Mouse (Mus musculus): Measurements from ENCODE around the gene Slc25a43. TPM values are rescaled to one million over a fixed set of nuclear protein-coding genes. Genes with fewer than 3 reads are reported as not detected.

The Slc25a43 gene
- polyA plus RNA-seq, 1 experiment, result 5.2 TPM

DNA sequence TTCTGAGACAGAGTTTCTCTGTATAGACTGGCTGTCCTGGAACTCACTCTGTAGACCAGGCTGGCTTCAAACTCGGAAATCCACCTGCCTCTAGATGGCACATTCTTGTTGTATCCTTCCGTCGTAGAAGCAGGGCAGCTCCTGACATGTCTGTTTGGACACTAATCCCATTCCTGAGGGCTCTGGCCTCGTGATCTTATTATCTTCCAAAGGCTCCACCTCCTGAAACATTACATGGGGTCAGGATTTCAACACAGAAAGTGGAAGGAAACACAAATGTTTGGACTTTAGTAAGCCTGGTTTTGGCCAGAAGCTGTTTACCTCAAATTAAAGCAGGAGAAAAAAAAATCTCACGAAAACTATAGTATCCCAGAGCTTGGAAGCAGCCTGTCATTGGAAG, 23.9 kb downstream of the Slc25a43 start:
- Histone ChIP-seq H3K27me3 (ENCODE audit: control insufficient read depth, insufficient read depth, low read length, poor library complexity, severe bottlenecking) (no peaks in the 10 kb centered on the region), H3K9me3 (replicated peaks; ENCODE audit: control insufficient read depth, insufficient read depth, low read length, poor library complexity, severe bottlenecking) (no peaks in the 10 kb centered on the region), H3K4me1 (ENCODE audit: control insufficient read depth, insufficient read depth, low read length) (peaks cover 2% of the 10 kb centered on the region), H3K36me3 (ENCODE audit: control insufficient read depth, insufficient read depth, low read length, poor library complexity, severe bottlenecking) (no peaks in the 10 kb centered on the region), H3K27ac (ENCODE audit: insufficient read depth, low read length) (peak overlapping the region; percentile 6; the same call in 1 of the 2 replicates), H3K9ac (ENCODE audit: low read depth, poor library complexity, severe bottlenecking) (no peak overlapping the region), H3K4me3 (ENCODE audit: low read depth, low read length) (no peak overlapping the region)
- TF ChIP-seq CTCF (IDR thresholded peaks at IDR 0.05; ENCODE audit: low read depth, low read length), result no peak
- TF ChIP-seq EP300 (IDR thresholded peaks at IDR 0.05; ENCODE audit: insufficient read depth, low read depth, low read length), result no peak
- TF ChIP-seq POLR2A (IDR thresholded peaks at IDR 0.05; ENCODE audit: insufficient read depth, low read length), result no peak

DNA sequence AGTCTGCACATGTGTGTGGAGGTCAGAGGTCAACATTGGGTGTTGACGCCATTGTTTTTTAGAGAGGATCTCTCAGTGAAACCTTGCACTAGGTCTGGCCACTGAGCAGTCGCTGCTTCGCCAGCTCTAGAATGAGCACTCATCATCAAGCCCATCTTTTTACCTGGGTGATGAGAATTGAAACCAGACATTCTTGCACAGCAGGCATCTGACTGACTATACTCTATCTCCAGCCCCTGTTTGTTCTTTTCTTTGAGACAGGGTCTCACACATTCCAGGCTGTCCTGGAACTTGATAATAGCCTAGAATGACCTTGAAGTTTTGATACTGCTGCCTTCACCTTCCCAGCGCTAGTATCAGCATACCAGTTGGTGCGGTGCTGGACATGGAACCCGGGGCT, 29.1 kb downstream of the Slc25a43 start:
- 0 out of 2 replicates have a peak overlapping the region, but pooled peaks have one; percentile 37 for H3K27ac ChIP-seq (ENCODE audit: insufficient read depth, low read length)
- no peaks in the 10 kb centered on the region; the same call in 1 of the 2 replicates for H3K27me3 ChIP-seq (ENCODE audit: control insufficient read depth, insufficient read depth, low read length, poor library complexity, severe bottlenecking)
- no peaks in the 10 kb centered on the region for H3K36me3 ChIP-seq (ENCODE audit: control insufficient read depth, insufficient read depth, low read length, poor library complexity, severe bottlenecking)
- no peaks in the 10 kb centered on the region for H3K9me3 ChIP-seq (replicated peaks; ENCODE audit: control insufficient read depth, insufficient read depth, low read length, poor library complexity, severe bottlenecking)
- TF ChIP-seq POLR2A (IDR thresholded peaks at IDR 0.05; ENCODE audit: insufficient read depth, low read length) (no peak), EP300 (IDR thresholded peaks at IDR 0.05; ENCODE audit: insufficient read depth, low read depth, low read length) (no peak)
- H3K4me3 ChIP-seq (ENCODE audit: low read depth, low read length), result no peak overlapping the region
- no peaks in the 10 kb centered on the region for H3K4me1 ChIP-seq (ENCODE audit: control insufficient read depth, insufficient read depth, low read length)
- H3K9ac ChIP-seq (ENCODE audit: low read depth, poor library complexity, severe bottlenecking), result no peak overlapping the region

DNA sequence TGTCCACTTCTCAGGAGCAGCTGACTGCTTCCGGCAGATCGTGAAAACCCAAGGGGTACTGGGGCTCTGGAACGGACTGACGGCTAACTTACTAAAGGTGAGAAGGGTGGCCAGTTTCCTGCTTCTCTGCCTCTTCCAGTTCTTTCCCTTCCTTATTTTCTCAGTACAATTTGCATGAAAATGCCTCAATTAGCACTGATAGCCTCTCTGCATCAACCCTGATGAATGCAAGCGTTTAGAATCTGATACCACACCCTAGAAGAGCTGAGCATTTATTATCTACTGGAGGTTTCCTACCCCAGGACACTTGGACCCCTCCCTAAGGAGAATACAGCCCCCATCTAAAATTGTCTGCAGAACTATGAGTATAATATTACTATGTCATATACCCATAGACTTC, 32.1 kb downstream of the Slc25a43 start:
- Histone ChIP-seq H3K4me1 (ENCODE audit: control insufficient read depth, insufficient read depth, low read length) (no peaks in the 10 kb centered on the region), H3K27me3 (ENCODE audit: control insufficient read depth, insufficient read depth, low read length, poor library complexity, severe bottlenecking) (no peaks in the 10 kb centered on the region; the same call in 1 of the 2 replicates), H3K9me3 (replicated peaks; ENCODE audit: control insufficient read depth, insufficient read depth, low read length, poor library complexity, severe bottlenecking) (no peaks in the 10 kb centered on the region), H3K36me3 (ENCODE audit: control insufficient read depth, insufficient read depth, low read length, poor library complexity, severe bottlenecking) (no peaks in the 10 kb centered on the region), H3K9ac (ENCODE audit: low read depth, poor library complexity, severe bottlenecking) (no peak overlapping the region), H3K4me3 (ENCODE audit: low read depth, low read length) (no peak overlapping the region), H3K27ac (ENCODE audit: insufficient read depth, low read length) (peak overlapping the region; percentile 16; the same call in 1 of the 2 replicates)
- no peak for TF ChIP-seq EP300 (IDR thresholded peaks at IDR 0.05; ENCODE audit: insufficient read depth, low read depth, low read length)
- TF ChIP-seq POLR2A (IDR thresholded peaks at IDR 0.05; ENCODE audit: insufficient read depth, low read length), result no peak
- TF ChIP-seq CTCF (IDR thresholded peaks at IDR 0.05; ENCODE audit: low read depth, low read length), result no peak

DNA sequence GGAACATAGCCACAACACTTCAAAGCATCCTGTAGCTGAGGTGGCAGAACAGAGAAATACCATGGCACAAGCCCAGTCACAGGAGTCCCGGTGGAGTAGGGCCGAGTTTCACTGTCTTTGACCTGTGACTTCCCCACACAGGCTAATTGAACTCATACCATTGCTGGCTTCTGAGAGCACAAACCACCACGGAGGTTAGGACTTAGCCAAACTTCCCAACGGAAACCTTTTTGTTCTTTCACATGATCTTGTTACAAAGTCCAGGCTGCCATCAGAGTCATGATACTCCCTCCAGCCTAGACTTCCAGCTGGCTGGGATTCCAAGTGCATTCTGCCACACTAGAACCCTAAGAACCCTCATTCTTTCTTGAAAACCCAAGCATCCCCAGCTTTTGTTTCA, 34.2 kb downstream of the Slc25a43 start:
- Histone ChIP-seq H3K9me3 (replicated peaks; ENCODE audit: control insufficient read depth, insufficient read depth, low read length, poor library complexity, severe bottlenecking) (no peaks in the 10 kb centered on the region), H3K36me3 (ENCODE audit: control insufficient read depth, insufficient read depth, low read length, poor library complexity, severe bottlenecking) (no peaks in the 10 kb centered on the region), H3K9ac (ENCODE audit: low read depth, poor library complexity, severe bottlenecking) (no peak overlapping the region), H3K4me1 (ENCODE audit: control insufficient read depth, insufficient read depth, low read length) (no peaks in the 10 kb centered on the region), H3K27me3 (ENCODE audit: control insufficient read depth, insufficient read depth, low read length, poor library complexity, severe bottlenecking) (no peaks in the 10 kb centered on the region; the same call in 1 of the 2 replicates), H3K4me3 (ENCODE audit: low read depth, low read length) (no peak overlapping the region), H3K27ac (ENCODE audit: insufficient read depth, low read length) (no peak overlapping the region)
- no peak for TF ChIP-seq POLR2A (IDR thresholded peaks at IDR 0.05; ENCODE audit: insufficient read depth, low read length)
- TF ChIP-seq CTCF (IDR thresholded peaks at IDR 0.05; ENCODE audit: low read depth, low read length), result no peak
- TF ChIP-seq EP300 (IDR thresholded peaks at IDR 0.05; ENCODE audit: insufficient read depth, low read depth, low read length), result no peak

DNA sequence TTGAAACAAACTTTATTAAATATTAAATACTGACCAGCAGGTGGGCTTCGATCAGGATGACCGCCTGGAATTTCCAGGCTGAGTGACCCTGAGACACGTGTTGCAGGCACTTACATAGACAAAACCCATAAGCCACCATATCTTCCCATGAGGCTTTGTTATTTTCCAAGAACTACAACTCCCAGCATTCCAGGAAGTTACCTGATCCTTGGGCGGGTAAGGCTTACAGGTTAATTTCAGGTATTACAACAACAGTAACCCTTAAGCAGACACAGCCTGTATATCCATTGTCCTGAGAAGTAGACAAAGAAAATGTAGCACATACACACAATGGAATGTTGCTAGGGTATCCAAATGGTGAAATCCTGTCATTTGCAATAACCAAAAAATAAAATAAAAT, 45.9 kb downstream of the Slc25a43 start:
- Histone ChIP-seq H3K27ac (ENCODE audit: insufficient read depth, low read length) (no peak overlapping the region), H3K9ac (ENCODE audit: low read depth, poor library complexity, severe bottlenecking) (no peak overlapping the region), H3K4me3 (ENCODE audit: low read depth, low read length) (no peak overlapping the region), H3K36me3 (ENCODE audit: control insufficient read depth, insufficient read depth, low read length, poor library complexity, severe bottlenecking) (no peaks in the 10 kb centered on the region), H3K27me3 (ENCODE audit: control insufficient read depth, insufficient read depth, low read length, poor library complexity, severe bottlenecking) (no peaks in the 10 kb centered on the region), H3K9me3 (replicated peaks; ENCODE audit: control insufficient read depth, insufficient read depth, low read length, poor library complexity, severe bottlenecking) (no peaks in the 10 kb centered on the region), H3K4me1 (ENCODE audit: control insufficient read depth, insufficient read depth, low read length) (peaks cover 3% of the 10 kb centered on the region)
- TF ChIP-seq CTCF (IDR thresholded peaks at IDR 0.05; ENCODE audit: low read depth, low read length) (no peak), POLR2A (IDR thresholded peaks at IDR 0.05; ENCODE audit: insufficient read depth, low read length) (no peak), EP300 (IDR thresholded peaks at IDR 0.05; ENCODE audit: insufficient read depth, low read depth, low read length) (no peak)

DNA sequence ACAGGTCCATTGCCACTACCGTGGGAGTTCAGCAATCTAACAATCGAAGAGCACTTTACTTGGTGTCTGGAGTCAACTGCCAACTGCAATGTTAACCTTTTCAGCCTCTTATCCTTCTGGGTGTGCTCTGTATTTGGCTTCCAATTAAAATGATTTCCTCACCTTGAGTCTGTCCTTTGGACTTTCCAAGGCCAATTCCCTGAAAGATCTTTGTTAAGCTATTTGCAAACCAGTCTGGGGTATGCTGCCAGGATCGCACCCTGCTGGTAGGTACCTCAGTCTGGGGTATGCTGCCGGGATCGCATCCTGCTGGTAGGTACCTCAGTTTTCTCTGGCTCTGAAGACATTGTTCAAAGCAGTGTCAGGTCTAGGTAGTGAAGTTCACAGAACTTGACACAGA, 51.1 kb downstream of the Slc25a43 start:
- Histone ChIP-seq H3K4me3 (ENCODE audit: low read depth, low read length) (no peak overlapping the region), H3K27me3 (ENCODE audit: control insufficient read depth, insufficient read depth, low read length, poor library complexity, severe bottlenecking) (no peaks in the 10 kb centered on the region), H3K4me1 (ENCODE audit: control insufficient read depth, insufficient read depth, low read length) (peaks cover 3% of the 10 kb centered on the region), H3K27ac (ENCODE audit: insufficient read depth, low read length) (peak overlapping the region; percentile 75), H3K9me3 (replicated peaks; ENCODE audit: control insufficient read depth, insufficient read depth, low read length, poor library complexity, severe bottlenecking) (no peaks in the 10 kb centered on the region), H3K36me3 (ENCODE audit: control insufficient read depth, insufficient read depth, low read length, poor library complexity, severe bottlenecking) (peaks cover 19% of the 10 kb centered on the region), H3K9ac (ENCODE audit: low read depth, poor library complexity, severe bottlenecking) (no peak overlapping the region)
- TF ChIP-seq POLR2A (IDR thresholded peaks at IDR 0.05; ENCODE audit: insufficient read depth, low read length) (no peak), CTCF (IDR thresholded peaks at IDR 0.05; ENCODE audit: low read depth, low read length) (no peak), EP300 (IDR thresholded peaks at IDR 0.05; ENCODE audit: insufficient read depth, low read depth, low read length) (no peak)
